Mouse (Mus musculus) forebrain, embryonic 10.5 days (tissue): ENCODE measurements around the gene Fhl3. TPM values are rescaled to one million over a fixed set of nuclear protein-coding genes. Genes with fewer than 3 reads are reported as not detected.

Source experiments
- DNase-seq: peaks from one replicate; pipeline ENCODE4 v3.0.0-alpha.2; 2017; ENCODE audit warnings: low spot score; ENCODE audit errors: extremely low spot score
- H3K27ac ChIP-seq: fragments of 300-500 bp; sonication (generic); 2 replicates; pipeline ENCODE4 v1.5.1; 2016; ENCODE audit warnings: mild to moderate bottlenecking
- H3K27me3 ChIP-seq: fragments of 300-500 bp; sonication (generic); 2 replicates; pipeline ENCODE4 v1.6.1; 2016; ENCODE audit warnings: mild to moderate bottlenecking; ENCODE audit not compliant: poor library complexity, severe bottlenecking
- H3K36me3 ChIP-seq: fragments of 300-500 bp; sonication (generic); replicated peaks from 2 replicates; pipeline ENCODE4 v1.6.1; 2016; ENCODE audit warnings: mild to moderate bottlenecking, moderate library complexity
- H3K4me1 ChIP-seq: fragments of 300-500 bp; sonication (generic); 2 replicates; pipeline ENCODE4 v1.6.1; 2016
- H3K4me3 ChIP-seq: fragments of 300-500 bp; sonication (generic); 2 replicates; pipeline ENCODE4 v1.5.1; 2016; ENCODE audit warnings: mild to moderate bottlenecking, moderate library complexity
- H3K9me3 ChIP-seq: fragments of 300-500 bp; sonication (generic); 2 replicates; pipeline ENCODE4 v1.6.1; 2016; ENCODE audit warnings: mild to moderate bottlenecking, moderate library complexity
- WGBS: fragments of 180-500 bp; shearing (Covaris S2); methylation state at CpG from one replicate; pipeline ENCODE4 v1.1.7; 2016; 5-methylcytosine and 5-hydroxymethylcytosine counted together
- polyA plus RNA-seq: library from polyadenylated mRNA; unstranded; fragments of >200 nt; fragmentation: Nextera tagmentation; extraction: Ambion mirVana; gene quantifications from 2 replicates; pipeline ENCODE4 v1.2.1, GENCODE M21; 2016

Gene Fhl3
- polyA plus RNA-seq, 1 experiment from 2014 or later: 5.5 TPM

DNA sequence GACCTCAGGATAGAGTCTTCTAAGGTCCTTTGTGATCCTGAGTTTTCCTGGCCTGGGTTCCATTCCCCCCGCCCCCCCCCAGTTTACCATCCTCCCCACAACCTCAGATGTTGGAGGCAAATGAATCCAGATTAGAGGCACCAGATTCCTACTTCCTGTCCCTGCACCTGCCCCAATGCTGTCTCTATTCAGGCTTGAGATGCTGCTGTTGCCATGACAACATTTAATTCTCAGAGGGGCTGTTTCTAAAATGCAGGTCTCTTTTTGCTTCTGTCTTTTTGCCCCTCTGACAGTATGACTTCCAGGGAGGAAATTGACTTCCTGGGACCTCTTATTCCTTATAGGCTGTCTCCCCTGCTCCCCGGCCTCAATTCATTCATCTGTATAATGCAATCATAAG is 36.5 kb downstream of the Fhl3 start:
- no peak for DNase-seq
- Histone ChIP-seq H3K27ac (no peak overlapping the region), H3K4me1 (peaks cover 9% of the 10 kb centered on the region), H3K36me3 (peaks cover 20% of the 10 kb centered on the region), H3K9me3 (no peaks in the 10 kb centered on the region), H3K4me3 (no peak overlapping the region), H3K27me3 (no peaks in the 10 kb centered on the region)
- WGBS: 68% methylated on average over 2 of the region's 2 CpGs

- Histone ChIP-seq H3K27me3 (no peaks in the 10 kb centered on the region), H3K27ac (no peak overlapping the region), H3K36me3 (peaks cover 14% of the 10 kb centered on the region), H3K9me3 (no peaks in the 10 kb centered on the region), H3K4me1 (peaks cover 15% of the 10 kb centered on the region), H3K4me3 (no peak overlapping the region)
- DNase-seq: no peak
- WGBS: 74% methylated on average over 5 of the region's 5 CpGs
These were observed 37.0 kb downstream of the Fhl3 start for GRCm38 (mm10) chr4:124737486-124737885.

GRCm38 (mm10) chr4:124738013-124738412 is 37.5 kb downstream of the Fhl3 start:
- Histone ChIP-seq H3K9me3 (no peaks in the 10 kb centered on the region), H3K4me1 (peaks cover 15% of the 10 kb centered on the region), H3K27ac (no peak overlapping the region), H3K4me3 (no peak overlapping the region), H3K27me3 (no peaks in the 10 kb centered on the region), H3K36me3 (peaks cover 9% of the 10 kb centered on the region)
- DNase-seq: no peak
- 67% methylated on average over 4 of the region's 4 CpGs for WGBS

- H3K9me3 ChIP-seq: no peaks in the 10 kb centered on the region
- H3K27ac ChIP-seq: no peak overlapping the region
- WGBS: 79% methylated on average over 1 of the region's 1 CpGs
- H3K4me3 ChIP-seq: no peak overlapping the region
- peaks cover 15% of the 10 kb centered on the region for H3K4me1 ChIP-seq
- peaks cover 1% of the 10 kb centered on the region for H3K36me3 ChIP-seq
- no peak for DNase-seq
- H3K27me3 ChIP-seq: peaks cover 6% of the 10 kb centered on the region; the same call in 1 of the 2 replicates
These were observed 38.3 kb downstream of the Fhl3 start for GRCm38 (mm10) chr4:124738783-124739182.

GRCm38 (mm10) chr4:124741376-124742343 is 41.2 kb downstream of the Fhl3 start, which contains the start of gene Inpp5b:
TSS of gene Inpp5b (plus strand) at chr4:124741850.
- H3K9me3 ChIP-seq: no peaks in the 10 kb centered on the region
- 21% methylated on average over 25 of the region's 25 CpGs for WGBS
- H3K36me3 ChIP-seq: no peaks in the 10 kb centered on the region
- H3K4me1 ChIP-seq: peaks cover 15% of the 10 kb centered on the region
- H3K4me3 ChIP-seq: peak within 1 kb of the TSS; percentile 57
- peak; percentile 76 for DNase-seq
- H3K27ac ChIP-seq: peak within 1 kb of the TSS; percentile 82
- H3K27me3 ChIP-seq: peaks cover 6% of the 10 kb centered on the region; the same call in 1 of the 2 replicates

- Histone ChIP-seq H3K4me3 (no peak overlapping the region; the same call in 1 of the 2 replicates), H3K27ac (no peak overlapping the region), H3K36me3 (no peaks in the 10 kb centered on the region), H3K4me1 (peaks cover 15% of the 10 kb centered on the region), H3K9me3 (no peaks in the 10 kb centered on the region), H3K27me3 (peaks cover 6% of the 10 kb centered on the region; the same call in 1 of the 2 replicates)
- WGBS: 90% methylated on average over 11 of the region's 11 CpGs
- no peak for DNase-seq
These were observed 42.3 kb downstream of the Fhl3 start for GRCm38 (mm10) chr4:124742839-124743238.

DNA sequence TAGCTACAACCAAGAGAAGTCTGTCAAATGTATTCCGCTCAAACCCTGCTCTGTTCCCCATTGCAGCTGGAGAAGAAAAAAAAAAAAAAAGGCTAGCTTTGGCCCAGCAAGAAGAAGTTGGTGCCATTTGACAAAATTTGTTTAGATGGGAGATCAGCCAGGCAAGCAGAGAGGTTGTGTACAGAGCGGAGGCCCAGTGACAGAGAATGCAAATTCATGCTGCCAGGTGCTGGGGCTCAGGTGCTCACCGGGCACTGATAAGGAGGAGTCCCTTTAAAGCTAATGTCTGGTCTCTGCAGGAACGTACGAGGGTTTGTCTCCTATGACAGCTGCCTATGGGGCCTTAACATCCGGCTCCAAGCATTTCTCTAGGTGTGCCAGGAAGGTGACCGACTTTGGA is 46.1 kb downstream of the Fhl3 start:
- peaks cover 15% of the 10 kb centered on the region for H3K4me1 ChIP-seq
- WGBS: 78% methylated on average over 7 of the region's 7 CpGs
- H3K27me3 ChIP-seq: peaks cover 22% of the 10 kb centered on the region
- H3K27ac ChIP-seq: no peak overlapping the region
- no peak for DNase-seq
- no peaks in the 10 kb centered on the region for H3K36me3 ChIP-seq
- H3K4me3 ChIP-seq: no peak overlapping the region
- H3K9me3 ChIP-seq: no peaks in the 10 kb centered on the region

GRCm38 (mm10) chr4:124747851-124748250 is 47.4 kb downstream of the Fhl3 start:
- no peak overlapping the region for H3K27ac ChIP-seq
- H3K9me3 ChIP-seq: no peaks in the 10 kb centered on the region
- H3K4me1 ChIP-seq: peaks cover 19% of the 10 kb centered on the region
- no peak for DNase-seq
- 67% methylated on average over 4 of the region's 4 CpGs for WGBS
- peaks cover 22% of the 10 kb centered on the region for H3K27me3 ChIP-seq
- no peak overlapping the region for H3K4me3 ChIP-seq
- no peaks in the 10 kb centered on the region for H3K36me3 ChIP-seq

GRCm38 (mm10) chr4:124751300-124752250 is 51.1 kb downstream of the Fhl3 start:
- Histone ChIP-seq H3K9me3 (no peaks in the 10 kb centered on the region), H3K27ac (peak overlapping the region; percentile 84), H3K36me3 (no peaks in the 10 kb centered on the region), H3K27me3 (peaks cover 17% of the 10 kb centered on the region), H3K4me3 (peak overlapping the region; percentile 75), H3K4me1 (peaks cover 34% of the 10 kb centered on the region)
- WGBS: under 1% methylated on average over 75 of the region's 75 CpGs
- peak; percentile 97 for DNase-seq

- WGBS: 16% methylated on average over 14 of the region's 15 CpGs
- Histone ChIP-seq H3K4me3 (peak overlapping the region; percentile 75), H3K4me1 (peaks cover 34% of the 10 kb centered on the region), H3K27ac (peak overlapping the region; percentile 84; the same call in 1 of the 2 replicates), H3K36me3 (no peaks in the 10 kb centered on the region), H3K27me3 (peaks cover 17% of the 10 kb centered on the region), H3K9me3 (no peaks in the 10 kb centered on the region)
- DNase-seq: no peak
These were observed 52.0 kb downstream of the Fhl3 start for GRCm38 (mm10) chr4:124752281-124753199.

- peaks cover 33% of the 10 kb centered on the region for H3K4me1 ChIP-seq
- 77% methylated on average over 7 of the region's 7 CpGs for WGBS
- DNase-seq: no peak
- no peaks in the 10 kb centered on the region for H3K9me3 ChIP-seq
- H3K27ac ChIP-seq: no peak overlapping the region
- H3K36me3 ChIP-seq: 0 out of 2 replicates have a peak, but pooled peaks cover 5% of the 10 kb centered on the region
- H3K27me3 ChIP-seq: peaks cover 2% of the 10 kb centered on the region
- no peak overlapping the region for H3K4me3 ChIP-seq
These were observed 55.0 kb downstream of the Fhl3 start for GRCm38 (mm10) chr4:124755526-124755925.
